Mouse (Mus musculus): ENCODE data around the gene Cops2.

The Cops2 gene

GRCm38 (mm10) chr2:125858521-125859280 lies at the start of gene Cops2, which contains the start of gene Galk2:
TSS of gene Cops2 (minus strand) at chr2:125859139.
TSS of gene Galk2 (plus strand) at chr2:125859109.
- peak; percentile 99 for DNase-seq (ENCODE audit: low read depth, low spot score)

GRCm38 (mm10) chr2:125907580-125908255 lies 48.8 kb upstream of the Cops2 start:
- no peak for DNase-seq (ENCODE audit: low read depth, low spot score)

GRCm38 (mm10) chr2:125906407-125907066 lies 47.6 kb upstream of the Cops2 start:
- DNase-seq (ENCODE audit: low read depth, low spot score): no peak

- DNase-seq (ENCODE audit: low read depth, low spot score): no peak
Measured at GRCm38 (mm10) chr2:125901426-125901825, 42.5 kb upstream of the Cops2 start.

GRCm38 (mm10) chr2:125900797-125901410 lies 42.0 kb upstream of the Cops2 start:
- DNase-seq (ENCODE audit: low read depth, low spot score): no peak

- DNase-seq (ENCODE audit: low read depth, low spot score): no peak
Measured at GRCm38 (mm10) chr2:125896355-125896754, 37.4 kb upstream of the Cops2 start.

GRCm38 (mm10) chr2:125895099-125895498 lies 36.2 kb upstream of the Cops2 start:
- DNase-seq (ENCODE audit: low read depth, low spot score): no peak

GRCm38 (mm10) chr2:125893096-125893495 lies 34.2 kb upstream of the Cops2 start:
- DNase-seq (ENCODE audit: low read depth, low spot score): peak; percentile 27

- DNase-seq (ENCODE audit: low read depth, low spot score): no peak
Measured at GRCm38 (mm10) chr2:125885891-125886576, 27.1 kb upstream of the Cops2 start.

- no peak for DNase-seq (ENCODE audit: low read depth, low spot score)
Measured at GRCm38 (mm10) chr2:125870159-125870558, 11.2 kb upstream of the Cops2 start.

GRCm38 (mm10) chr2:125868301-125868700 lies 9.4 kb upstream of the Cops2 start:
- DNase-seq (ENCODE audit: low read depth, low spot score): peak; percentile 92

GRCm38 (mm10) chr2:125866058-125866740 lies 7.3 kb upstream of the Cops2 start:
- peak; percentile 92 for DNase-seq (ENCODE audit: low read depth, low spot score)

- DNase-seq (ENCODE audit: low read depth, low spot score): no peak
Measured at GRCm38 (mm10) chr2:125865585-125865984, 6.6 kb upstream of the Cops2 start.

- DNase-seq (ENCODE audit: low read depth, low spot score): no peak
Measured at GRCm38 (mm10) chr2:125864551-125864950, 5.6 kb upstream of the Cops2 start.

- no peak for DNase-seq (ENCODE audit: low read depth, low spot score)
Measured at GRCm38 (mm10) chr2:125863799-125864198, 4.9 kb upstream of the Cops2 start.

GRCm38 (mm10) chr2:125857707-125858106 lies 1.2 kb downstream of the Cops2 start:
- no peak for DNase-seq (ENCODE audit: low read depth, low spot score)

- no peak for DNase-seq (ENCODE audit: low read depth, low spot score)
Measured at GRCm38 (mm10) chr2:125851237-125851636, 7.7 kb downstream of the Cops2 start.

- DNase-seq (ENCODE audit: low read depth, low spot score): no peak
Measured at GRCm38 (mm10) chr2:125838708-125839284, 20.1 kb downstream of the Cops2 start.

GRCm38 (mm10) chr2:125838091-125838490 lies 20.8 kb downstream of the Cops2 start:
- peak; percentile 19 for DNase-seq (ENCODE audit: low read depth, low spot score)

- no peak for DNase-seq (ENCODE audit: low read depth, low spot score)
Measured at GRCm38 (mm10) chr2:125829924-125830323, 29.0 kb downstream of the Cops2 start.
